Mouse (Mus musculus) myocyte (in vitro differentiated cells): ENCODE measurements at regions not wholly inside any gene's neighbourhood (a gene's known extent, or its start where the extent isn't known, plus 50 kb on each side); places are given as distances from the start of the nearest gene placed in this dataset.

Experiments
- E2F4 ChIP-seq: IDR thresholded peaks from one replicate; pipeline ENCODE4 v1.6.1; 2011; ENCODE audit warnings: mild to moderate bottlenecking, control low read depth, moderate library complexity; ENCODE audit not compliant: insufficient read depth
- MAX ChIP-seq: IDR thresholded peaks from one replicate; pipeline ENCODE4 v1.6.1; 2011; ENCODE audit warnings: low read depth, mild to moderate bottlenecking, control low read depth
- MYOD1 ChIP-seq, 3 experiments: IDR thresholded peaks; one replicate each; pipeline ENCODE4 v1.6.1; 2011; ENCODE audit warnings: control low read depth in 2 of 3, low read depth in 2 of 3, mild to moderate bottlenecking in 2 of 3, moderate library complexity in 1 of 3; ENCODE audit not compliant: insufficient read length in 2 of 3, control insufficient read depth in 1 of 3
- POLR2A ChIP-seq: IDR thresholded peaks from one replicate; pipeline ENCODE4 v1.6.1; 2011; ENCODE audit warnings: low read depth, mild to moderate bottlenecking, control low read depth, moderate library complexity; ENCODE audit not compliant: insufficient read length
- POLR2AphosphoS2 ChIP-seq: IDR thresholded peaks from one replicate; pipeline ENCODE4 v1.6.1; 2011; ENCODE audit warnings: low read depth, control low read depth; ENCODE audit not compliant: insufficient read length
- TCF12 ChIP-seq: IDR thresholded peaks from one replicate; pipeline ENCODE4 v1.6.1; 2011; ENCODE audit warnings: mild to moderate bottlenecking, control low read depth; ENCODE audit not compliant: poor library complexity, insufficient read depth, severe bottlenecking

DNA sequence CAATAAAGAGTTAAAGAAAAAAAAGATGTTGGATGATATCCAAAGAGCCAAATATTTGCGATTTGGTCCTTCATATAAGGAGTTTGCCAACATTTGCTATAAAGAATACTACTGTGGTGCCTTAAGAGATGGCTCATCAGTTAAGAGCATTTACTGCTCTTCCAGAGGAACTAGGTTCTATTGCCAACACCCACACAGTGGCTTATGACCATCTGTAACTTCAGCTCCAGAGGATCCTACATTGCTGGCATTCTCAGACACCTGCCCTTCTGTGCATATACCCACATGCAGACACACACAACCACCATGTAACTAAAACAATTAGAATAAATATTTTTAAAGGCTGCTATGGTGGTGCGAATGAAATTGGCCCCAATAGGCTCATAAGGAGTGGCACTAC is 131.7 kb downstream of the Mex3b start:
- TF ChIP-seq E2F4 (no peak), POLR2A (no peak), POLR2AphosphoS2 (no peak), MAX (no peak), MYOD1 (IDR thresholded peaks at IDR 0.05; ENCODE audit: control insufficient read depth in 1 of 3, insufficient read length in 2 of 3, low read depth in 2 of 3) (no peak), TCF12 (no peak)
